Mouse (Mus musculus) spleen, adult 18-20 months (tissue): ENCODE measurements around the gene Tmem184b.

Experiments
- DNase-seq, 2 experiments: peaks; one replicate each; pipeline ENCODE4 v3.0.0; 2022; ENCODE audit warnings: mixed read lengths in 2 of 2

Gene Tmem184b

DNA sequence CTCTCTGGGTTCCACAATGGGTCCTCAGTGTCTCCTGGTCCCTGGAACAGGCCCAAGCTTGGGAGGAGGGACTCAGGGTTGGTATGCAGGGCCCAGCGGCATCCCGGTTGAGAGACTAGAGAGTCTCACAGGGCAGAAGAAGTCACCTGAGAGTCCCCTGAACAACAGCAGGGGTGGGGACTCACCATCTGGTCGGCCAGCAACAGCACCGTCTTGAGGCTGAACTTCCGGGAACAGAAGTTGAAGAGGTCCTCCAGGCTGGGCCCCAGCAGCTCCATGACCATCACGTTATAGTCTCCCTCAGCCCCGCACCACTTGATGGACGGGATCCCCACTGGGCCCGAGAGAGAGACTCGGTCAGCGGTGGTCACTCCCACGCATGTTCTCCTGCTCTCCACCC, 26.2 kb upstream of the Tmem184b start:
- no peak for DNase-seq

DNA sequence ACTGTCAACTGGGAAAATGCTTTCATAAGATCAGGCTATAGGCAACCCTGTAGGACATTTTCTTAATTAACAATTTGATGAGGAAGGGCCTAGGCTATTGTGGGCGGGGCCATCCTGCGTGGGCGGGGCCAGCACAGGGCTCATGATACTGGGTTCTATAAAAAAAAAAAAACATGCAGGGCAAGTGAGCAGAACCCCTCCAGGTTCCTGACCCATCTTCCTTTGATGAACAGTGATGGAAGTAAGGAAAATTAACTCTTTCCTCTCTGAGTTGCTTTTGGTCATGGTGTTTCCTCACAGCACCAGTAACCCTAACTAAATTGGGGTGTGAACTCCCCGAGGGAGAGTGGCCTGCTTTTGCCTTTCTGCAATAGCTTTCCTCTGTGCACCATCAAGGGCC, 25.2 kb upstream of the Tmem184b start:
- DNase-seq, result no peak

DNA sequence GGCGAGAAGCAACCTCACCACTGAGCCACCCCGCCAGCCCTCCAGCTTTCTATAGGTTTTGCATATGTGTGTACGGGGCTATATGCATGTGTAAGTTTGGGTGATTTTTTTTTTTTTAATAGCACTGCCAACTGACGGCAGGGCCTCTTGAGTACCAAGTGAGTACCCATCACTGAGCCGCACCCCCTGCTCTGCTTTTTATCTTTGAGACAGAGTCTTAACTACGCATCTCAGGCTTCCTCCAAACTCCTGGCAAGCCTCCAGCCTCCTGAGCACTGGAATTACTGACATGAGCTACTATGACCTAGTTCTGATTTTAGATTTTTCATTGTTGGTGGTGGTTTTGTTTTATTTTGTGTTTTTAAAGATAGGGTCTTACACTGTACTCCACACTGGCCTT, 24.1 kb upstream of the Tmem184b start:
- DNase-seq, result no peak

DNA sequence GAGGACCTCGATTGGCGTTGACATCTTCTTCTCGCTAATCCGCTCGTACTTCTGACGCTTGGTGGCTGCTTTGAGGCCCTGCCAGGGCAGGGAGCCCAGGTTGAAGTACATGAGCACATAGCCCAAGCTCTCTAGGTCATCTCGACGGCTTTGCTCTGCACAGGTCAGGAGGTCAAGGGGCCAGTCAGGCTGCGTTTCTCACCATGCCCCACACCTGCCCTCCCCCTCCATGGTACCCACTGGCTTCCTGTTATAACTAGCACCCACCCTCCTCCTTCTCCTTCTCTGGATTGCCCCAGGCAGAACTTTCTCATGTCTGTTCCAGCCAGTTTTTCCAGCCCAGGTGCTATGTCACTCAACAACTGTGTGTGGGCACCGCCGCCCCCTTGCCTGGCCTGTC, 22.1 kb upstream of the Tmem184b start:
- DNase-seq, result no peak

DNA sequence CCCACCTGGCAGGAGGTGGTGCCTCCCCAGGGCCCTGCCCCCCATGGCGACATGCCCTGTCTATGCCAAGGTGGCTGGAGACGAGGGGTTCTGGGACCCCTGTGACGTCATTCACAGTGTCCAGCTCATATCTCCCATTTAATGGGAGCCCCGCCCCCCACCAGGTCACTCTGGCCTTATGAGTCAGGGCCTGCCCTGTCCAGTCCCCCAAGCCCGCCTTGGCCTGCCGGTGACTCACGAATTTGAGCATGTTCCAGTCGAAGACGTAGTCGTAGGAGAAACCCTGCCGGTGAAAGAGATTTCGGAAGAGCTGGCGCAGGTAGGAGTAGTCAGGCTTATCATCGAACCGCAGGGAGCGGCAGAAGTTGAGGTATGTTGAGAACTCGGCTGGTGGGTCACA, 21.2 kb upstream of the Tmem184b start:
- no peak for DNase-seq

DNA sequence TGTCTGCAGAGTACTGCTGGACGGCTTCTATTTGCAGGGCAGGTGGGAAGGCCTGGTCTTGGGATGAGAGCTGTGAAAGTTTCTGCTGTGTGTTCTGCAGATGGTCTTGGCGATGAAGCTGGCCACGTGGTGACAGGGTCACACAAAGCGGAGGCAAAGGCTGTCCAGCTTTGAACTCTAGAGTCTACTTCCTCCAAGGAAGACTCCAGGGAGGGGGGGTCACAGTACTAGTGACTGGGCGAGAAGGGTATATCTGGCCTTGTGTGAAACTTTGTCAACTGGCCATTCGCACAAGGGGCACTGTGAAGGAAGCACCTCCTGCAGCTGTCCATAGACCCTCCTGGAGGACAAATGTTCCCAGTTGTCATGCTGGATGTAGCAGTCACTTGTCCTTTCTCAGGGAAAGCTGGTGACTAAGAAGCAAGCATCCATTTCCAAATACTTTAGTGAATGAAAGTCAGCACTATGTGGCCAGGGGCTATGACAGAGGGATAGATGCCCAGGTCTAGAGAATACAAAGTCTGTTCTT, 19.4 kb upstream of the Tmem184b start:
- DNase-seq, result no peak

DNA sequence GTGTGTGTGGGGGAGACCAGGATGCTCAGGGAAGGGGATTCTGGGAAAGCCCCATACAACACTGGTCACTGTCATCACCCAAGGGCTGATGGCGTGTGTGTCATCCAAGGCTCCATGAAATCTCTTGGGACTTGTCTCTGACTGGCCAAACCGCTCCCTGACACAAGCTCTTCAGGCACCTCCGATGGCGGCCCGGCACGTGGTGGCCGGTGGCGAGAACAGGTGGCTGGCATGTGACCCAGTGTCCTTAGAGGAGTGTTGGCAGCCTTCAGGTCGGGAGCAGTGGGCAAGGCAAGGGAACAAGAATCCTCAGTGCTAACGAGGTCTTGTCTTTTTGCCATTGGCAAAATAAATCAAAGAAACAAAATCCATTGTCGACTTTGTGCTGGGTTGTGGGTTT, 15.3 kb upstream of the Tmem184b start:
- no peak for DNase-seq

DNA sequence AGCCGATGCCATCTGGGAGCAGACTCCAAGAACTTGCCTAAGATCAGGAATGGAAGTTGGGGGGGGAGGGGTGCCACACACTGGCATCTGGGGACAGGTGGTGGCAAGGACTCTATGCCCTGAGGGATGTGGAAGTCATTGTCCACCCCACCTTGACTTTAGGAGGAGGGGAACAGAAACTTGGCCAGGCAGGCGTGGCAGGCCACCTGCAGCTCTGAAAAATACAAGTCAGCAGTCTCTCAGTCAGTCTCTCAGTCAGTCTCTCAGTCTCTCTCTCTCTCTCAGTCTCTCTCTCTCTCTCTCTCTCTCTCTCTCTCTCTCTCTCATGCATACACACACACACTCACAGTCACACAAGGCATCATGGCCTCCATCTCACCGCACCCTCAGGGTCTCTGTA, 14.9 kb upstream of the Tmem184b start:
- no peak for DNase-seq

DNA sequence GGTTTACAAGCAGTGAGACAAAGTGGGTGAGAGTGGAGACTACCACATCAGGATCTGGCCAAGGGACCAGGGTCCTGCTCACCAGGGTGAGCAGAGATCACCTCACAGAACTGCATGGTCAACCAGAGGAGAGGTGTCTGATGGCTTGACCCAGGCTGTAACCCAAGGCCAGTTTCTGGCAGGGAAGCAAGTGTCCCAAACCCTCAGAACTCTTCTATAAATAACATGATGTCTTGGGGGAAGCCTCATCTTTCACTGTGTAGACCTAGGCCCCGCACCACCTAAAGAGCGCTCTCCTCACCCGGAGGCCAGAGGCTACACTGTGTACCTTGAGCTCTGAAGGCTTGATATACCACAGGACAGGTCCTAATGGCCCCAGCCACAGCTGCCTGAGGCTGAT, 14.0 kb upstream of the Tmem184b start:
- no peak for DNase-seq

DNA sequence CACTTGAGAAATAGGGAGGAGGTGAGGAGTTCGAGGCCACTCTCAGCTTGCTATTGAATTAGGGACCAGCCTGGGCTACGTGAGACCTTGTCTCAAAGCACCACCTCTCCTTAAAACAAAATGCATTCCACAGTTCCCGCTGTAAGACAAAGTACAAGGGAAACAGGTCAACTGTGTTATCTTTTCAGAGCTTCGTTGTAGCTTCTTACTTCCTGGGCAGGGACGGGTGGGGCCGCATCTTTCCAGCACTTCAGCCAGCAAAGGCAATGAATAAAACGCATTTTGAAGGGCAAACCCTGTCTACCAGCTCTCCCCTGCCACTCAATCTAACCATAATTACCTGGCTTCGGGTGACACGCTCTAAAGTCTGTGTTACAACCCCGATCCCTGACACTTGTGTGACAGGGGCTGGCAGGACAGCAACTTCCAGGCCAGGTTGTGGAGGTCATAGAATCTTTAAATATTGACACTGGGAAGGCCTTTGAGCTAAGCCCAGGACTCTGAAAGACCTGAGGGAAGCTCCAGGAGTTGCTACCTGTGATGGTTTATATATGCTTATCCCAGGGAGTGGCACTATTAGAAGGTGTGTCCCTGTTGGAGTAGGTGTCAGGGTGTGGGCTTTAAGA, 13.2 kb upstream of the Tmem184b start:
- no peak for DNase-seq

DNA sequence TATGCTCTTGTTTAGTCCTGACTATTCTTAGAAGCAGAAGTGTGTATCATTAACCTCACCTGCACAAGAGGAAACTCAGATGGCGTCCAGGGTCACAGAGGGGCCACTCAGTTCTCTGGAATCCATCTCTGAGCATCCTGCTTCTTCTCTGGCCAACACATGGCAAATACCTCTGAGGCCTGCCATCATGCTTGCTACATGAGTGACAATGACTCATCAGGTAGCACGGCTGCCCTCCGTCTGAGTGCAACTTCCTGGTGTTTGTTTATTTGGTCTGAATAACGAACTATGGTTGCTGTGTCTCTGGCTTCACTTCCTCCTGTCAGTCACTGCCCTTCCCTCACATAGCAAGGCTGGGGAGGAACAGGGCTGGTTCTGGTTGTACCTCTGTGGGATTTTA, 11.1 kb upstream of the Tmem184b start:
- no peak for DNase-seq

DNA sequence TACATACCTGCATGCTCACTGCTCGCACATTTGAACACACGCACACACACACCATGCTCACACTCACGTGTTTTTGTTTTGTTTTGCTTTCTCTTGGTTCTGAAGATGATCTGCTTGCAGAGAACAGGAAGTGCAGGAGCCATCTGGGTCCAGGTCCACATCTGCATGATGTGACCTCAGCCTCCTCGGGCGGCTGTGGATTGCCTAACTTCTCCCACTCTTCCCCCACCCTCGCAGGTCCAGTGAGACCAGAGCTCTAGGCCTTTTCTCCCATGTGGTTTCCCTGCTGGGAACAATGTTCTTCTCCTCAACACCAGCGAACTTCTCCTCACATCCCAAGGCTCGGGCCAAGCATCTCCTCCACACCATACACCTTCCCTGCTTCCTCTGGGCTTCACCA, 10.4 kb upstream of the Tmem184b start:
- no peak for DNase-seq

DNA sequence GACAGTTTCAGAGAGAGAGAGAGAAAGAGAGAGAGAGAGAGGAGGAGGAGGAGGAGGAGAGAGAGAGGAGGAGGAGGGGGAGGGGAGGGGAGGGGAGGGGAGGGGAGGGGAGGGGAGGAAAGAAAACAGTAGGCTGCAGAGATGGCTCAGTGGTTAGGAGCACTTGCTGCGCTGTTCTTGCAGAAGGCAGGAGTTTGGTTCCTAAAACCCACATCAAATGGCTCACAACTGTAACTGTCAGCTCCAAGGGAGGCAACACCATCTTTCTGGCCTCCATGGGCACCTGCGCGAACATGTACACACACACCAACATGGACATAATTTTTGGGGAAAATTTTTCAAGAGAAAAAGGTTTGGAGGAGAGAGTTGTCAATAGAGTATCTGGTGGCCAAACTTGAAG, 9.8 kb upstream of the Tmem184b start:
- no peak for DNase-seq

DNA sequence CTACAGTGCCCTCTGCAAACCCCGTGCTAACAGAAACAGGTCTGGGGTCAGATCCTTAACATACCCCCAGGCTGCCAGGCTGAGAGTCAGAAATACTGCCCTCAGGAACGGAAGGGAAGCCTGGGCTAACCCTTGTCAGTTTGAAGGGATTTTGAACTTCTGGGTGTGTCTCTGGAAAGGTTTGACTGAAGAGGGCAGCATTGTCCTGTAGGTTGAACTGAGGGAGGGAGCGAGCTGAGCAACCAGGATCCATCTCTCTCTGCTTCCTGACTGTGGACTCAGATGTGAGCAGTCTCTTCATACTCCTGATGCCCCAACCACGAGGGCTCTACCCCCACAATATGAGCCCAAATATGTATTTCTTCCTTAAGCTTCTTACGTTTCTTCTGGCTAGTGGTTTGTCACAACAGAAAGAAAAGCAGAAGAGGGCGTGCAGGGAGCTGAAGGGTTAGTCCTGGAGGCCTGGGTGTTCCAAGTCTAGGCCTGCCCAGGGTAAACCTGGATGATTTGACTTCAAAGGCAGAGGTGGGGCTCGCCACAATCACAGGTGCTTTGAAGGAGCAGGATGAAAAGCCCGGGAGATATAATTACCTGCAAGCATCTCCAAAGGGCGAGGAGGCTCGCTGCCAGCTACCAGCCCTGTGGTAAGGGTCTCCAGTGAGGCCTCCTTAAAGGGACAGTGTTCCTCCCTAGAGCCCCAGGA, 8.1 kb upstream of the Tmem184b start:
- DNase-seq, result no peak

DNA sequence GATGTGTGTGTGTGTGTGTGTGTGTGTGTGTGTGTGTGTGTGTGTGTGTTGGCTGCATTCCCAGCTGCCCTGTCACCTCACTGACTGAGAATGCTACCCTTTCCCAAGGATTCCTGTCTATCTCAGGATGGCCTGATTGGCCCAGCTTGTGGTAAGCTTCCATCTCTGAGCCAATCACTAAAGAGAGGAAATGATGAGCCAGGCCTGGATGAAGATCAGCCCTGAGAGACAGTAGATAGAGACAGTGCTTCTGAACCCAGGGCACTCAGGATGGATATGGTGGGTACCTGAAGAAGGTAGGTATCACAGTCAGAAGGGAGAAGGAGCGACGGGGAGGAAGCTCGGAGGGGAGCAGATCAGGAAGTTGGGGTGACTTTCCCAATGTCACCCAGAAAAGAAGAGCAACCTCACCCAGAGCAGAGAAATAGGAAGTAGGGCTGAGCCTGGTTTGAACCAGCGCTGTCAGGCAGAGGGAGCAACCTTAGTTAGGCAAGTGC, 5.8 kb upstream of the Tmem184b start:
- no peak for DNase-seq

DNA sequence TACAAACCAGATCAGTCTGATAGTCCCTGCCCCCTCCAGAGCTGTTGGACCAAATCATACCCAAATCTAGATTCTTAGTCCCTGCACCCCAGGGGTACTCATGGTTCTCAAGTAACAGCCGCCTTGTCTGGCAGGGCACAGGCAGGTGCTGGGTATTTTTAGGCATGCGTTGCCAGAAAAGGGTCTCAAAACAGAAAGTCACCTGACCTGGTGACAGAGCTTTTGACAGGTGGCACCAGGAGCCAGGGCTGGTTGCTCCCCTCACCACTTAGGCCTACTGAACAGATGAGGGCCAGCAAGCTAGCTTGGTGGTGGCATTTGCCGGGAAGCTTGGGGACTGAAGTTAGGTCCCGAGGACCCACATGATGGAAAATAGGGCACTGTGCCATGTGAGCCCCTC, 3.2 kb upstream of the Tmem184b start:
- DNase-seq, result no peak

DNA sequence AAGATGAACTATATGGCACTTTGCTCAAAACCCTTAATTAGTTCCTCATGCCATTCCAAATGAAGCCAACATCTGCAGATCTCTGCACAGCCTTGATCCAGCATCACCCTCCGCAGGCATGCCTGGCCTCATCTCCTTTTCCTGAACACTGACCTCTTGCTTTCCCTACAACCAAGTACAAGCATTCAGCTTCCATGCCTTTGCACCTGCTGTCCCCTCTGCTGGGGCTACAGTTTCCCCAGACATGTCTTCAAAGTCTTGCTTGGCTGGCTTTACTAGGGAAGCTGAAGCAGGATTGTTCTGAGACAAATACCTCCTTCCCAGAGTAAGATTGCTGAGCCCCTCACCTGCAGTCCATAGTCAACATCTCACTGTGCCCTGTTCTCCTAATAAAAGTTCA, 908 bp upstream of the Tmem184b start:
- DNase-seq, result no peak

DNA sequence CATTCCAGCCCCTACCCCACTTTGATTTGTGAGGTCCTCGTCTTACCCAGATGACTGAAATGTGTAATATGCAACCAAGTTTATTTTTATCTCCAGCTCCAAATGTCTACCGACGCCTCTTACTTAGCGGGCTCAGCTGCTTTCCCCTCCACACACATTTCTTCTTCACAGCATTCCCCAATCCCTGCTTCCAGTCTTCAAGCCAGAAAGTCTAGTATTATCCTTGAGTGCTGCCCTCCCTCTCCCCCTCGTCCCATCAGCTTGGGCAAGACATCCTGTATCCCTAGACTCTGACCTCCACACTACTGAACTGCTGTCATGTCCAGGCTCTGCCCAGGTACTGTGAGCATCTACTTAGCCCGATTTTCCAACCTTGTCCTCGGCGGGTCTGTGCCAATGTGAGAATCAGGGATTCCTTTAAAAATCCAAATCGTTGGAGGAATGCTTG, 418 bp upstream of the Tmem184b start:
- no peak for DNase-seq

DNA sequence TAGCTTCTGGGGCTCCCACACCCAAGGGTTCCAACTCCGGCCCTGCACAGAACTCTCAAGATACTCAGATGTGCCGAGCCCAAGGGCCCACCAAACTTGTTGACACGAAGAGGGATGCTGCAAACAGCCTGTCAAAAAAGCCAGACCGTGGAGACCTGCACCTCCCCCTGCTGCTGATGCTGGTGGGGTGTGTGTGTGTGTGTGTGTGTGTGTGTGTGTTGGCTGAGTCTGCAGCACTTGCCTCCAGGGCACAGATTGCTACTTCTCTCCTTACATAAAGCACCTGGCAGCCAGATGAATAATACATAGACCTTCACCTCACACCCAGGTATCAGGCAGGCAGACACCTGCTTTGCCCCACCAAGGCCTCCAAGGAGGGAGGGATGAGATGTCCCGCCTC, 1.2 kb downstream of the Tmem184b start:
- no peak for DNase-seq

DNA sequence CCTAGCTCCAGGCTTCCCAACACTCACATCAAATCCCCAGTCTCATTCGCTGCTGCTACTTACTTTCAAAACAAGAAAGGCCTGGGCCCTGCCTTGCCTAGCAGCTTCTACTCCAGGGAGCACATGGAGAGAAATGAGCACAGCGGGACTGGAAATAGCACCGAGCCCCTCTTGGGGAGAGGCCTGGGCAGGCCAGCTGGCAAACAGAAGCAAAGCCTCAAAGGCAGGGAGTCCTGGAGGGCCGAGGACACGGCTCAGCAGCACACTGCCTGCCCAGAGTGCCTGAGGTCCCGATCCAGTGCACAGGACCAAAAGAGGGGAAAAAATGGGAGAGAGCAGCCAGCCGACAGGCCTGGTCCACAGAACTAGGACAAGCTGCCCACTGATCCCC, 2.4 kb downstream of the Tmem184b start:
- no peak for DNase-seq

DNA sequence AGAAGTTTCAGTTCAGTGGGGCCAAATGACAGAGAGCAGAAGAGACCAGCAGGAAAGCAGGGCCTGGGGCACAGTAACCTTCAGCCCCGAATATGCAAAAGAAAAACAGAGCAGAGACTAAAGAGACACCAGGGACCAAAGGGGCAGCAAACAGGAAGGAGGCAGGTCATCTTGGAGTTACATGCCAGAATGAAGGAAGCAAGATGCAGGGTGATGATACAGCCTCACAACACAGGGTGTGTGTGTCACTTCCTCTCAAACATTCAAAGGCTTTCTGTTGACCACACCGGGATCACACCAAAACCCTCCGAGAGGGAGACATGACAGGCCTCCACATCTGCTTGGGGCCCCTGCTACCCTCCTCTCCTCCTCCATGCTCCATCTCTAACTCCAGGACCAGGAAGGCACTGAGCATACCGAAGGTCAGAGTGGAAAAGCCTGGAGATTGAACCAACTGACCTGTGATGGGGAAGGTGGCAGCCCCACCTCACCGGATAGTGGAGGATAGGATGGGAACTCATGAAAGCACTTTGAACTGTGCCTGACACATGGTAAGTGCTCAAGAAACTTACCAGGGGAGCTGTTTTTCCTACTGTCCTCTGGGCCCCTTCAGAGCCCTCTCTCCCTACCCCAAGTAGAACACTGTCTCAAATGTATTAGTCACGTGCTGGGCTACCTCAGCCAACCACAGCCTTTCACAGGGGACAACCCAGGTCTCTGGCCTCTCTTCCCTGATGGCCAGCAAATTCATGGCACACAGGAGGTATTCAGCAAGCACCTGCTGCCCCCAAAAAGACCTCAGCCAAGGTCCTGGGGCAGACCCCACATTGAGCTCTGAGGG, 3.0 kb downstream of the Tmem184b start:
- no peak for DNase-seq

DNA sequence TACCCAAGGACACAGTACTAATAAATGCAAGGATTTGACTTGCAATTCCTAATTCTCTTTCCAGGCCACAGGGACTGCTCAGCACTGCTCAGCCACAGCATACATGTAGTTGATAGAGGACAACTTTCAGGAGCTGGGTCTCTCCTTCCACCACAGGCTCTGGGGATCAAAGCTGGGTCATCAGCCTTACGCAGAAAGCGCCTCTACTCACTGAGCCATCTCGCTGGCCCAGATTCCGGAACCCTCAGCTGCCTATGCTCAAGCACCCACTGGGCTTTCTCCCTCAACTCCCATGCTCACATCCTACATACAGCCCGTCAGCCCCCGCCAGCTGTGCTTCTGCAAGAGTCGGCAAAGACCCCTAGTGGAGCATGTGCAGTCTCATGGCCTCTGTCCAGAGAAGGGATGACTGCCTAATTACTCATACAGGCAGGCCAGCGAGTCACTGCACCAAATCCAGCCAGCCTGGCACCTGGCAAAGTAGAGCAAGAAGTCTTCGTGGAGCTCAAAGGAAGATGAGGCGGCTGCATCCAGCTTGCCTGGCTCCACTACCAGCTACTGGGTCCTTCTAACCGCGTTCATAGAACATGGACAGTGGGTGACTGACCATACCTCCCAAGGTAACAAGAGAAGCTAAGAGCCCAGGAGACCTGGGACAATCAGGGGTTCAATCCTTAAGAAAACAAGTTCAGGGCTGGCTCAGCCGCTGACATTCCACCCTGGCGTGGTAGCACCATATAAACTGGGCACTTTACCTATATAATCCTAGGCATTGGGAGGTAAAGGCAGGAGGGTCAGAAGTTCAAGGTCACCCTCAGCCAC, 3.9 kb downstream of the Tmem184b start:
- no peak for DNase-seq

DNA sequence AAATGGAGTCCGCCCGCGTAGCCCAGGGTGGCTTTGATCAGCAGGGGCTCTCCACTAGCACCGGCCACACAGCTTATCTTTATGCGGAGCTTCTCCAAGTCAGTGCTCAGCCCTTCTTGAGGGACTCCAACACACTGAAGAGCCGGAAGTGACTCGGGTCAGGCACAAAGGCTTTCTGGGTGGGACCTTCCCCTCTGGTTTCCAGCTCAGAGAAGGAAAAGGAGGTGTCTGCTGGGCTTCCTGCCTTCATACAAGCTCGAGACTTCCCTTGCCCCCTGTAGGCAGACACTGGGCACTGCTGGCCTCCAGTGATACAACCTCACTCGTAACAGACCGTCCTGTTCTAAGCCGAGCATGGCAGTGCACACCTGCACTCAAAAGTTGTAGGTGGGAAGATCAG, 6.6 kb downstream of the Tmem184b start:
- DNase-seq, result no peak
